Mouse (Mus musculus) spleen, postnatal 4 days (tissue): ENCODE measurements at regions not wholly inside any gene's neighbourhood (a gene's known extent, or its start where the extent isn't known, plus 50 kb on each side); places are given as distances from the start of the nearest gene placed in this dataset.
"Not testable (repeated sequence)": the region's sequence is repeated elsewhere in the genome, so short reads cannot be mapped to it uniquely, and the experiment has no call there.

Experiments
- DNase-seq, 2 experiments: peaks; one replicate each; pipeline ENCODE4 v3.0.0; 2022; ENCODE audit warnings: low spot score in 2 of 2

DNA sequence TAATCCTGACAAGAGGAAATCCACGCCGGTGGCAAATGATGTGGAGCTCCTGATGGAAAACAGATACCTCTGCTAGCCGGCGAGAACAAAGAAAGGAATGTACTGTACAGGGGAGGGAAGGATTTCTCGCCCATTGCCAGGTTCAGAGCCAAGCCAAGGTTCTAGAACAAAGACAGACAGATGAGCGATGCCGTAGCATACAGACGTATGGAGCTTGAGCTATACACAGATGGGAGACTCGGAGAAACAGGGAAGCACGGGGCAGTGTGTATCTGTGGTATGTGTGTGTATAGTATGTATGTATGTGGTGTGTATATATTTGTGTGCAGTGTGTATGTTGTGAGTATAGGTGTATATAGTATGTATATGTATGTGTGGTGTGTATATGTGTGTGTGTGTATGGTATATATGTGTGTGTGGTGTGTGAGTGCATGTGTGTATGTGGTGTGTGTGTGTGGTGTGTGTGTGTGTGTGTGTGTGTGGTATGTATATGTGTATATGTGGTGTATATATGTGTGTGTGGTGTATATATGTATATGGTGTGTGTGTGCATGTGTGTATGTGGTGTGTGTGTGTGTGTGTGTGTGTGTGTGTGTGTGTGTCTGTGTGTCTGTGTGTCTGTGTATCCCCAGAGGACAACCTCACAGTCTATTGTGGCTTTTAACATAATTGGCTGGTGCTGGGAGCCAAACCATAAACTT lies 140.6 kb downstream of the Cand1 start:
- no peak for DNase-seq

DNA sequence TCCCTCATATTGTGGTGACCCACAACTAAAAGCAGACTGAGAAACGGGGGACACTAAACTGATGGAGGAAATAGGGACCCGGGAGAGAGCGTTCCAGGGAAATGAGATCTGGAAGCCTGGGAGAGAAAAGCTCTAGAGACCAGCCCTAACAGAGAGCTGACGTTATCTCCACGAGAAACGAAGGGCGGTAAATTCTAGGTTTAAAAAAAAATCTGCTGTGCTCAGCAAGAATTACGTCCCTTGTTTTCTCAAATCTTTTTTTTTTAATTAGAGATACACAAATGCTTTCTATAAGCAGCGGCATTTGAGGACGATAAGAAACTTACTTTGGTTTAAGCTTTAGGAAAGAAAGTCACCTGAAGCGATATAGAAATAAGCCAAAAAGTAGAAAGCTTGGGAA lies 145.7 kb downstream of the Cand1 start:
- no peak for DNase-seq

DNA sequence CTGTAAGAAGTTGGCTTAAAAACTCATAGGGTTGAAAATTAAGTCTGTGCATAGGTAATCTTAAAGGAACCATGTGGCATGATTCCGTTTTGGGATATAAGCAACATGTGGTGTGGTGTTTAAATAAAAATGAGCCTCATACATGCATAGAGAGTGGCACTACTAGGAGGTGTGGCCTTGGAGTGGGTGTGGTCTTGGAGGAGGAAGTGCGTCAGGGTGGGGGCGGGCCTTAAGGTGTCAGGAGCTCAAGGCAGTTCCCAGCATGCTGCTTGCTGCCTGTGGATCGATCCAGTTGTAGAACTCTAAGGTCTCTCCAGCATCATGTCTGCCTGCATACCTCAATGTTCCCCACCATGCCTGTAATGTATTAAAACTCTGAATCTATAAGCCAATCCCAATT lies 152.0 kb downstream of the Cand1 start:
- DNase-seq, result no peak

GRCm38 (mm10) chr10:119087071-119087665 lies 152.7 kb downstream of the Cand1 start:
- DNase-seq, result no peak

- DNase-seq, result no peak
These were observed 153.4 kb downstream of the Cand1 start for GRCm38 (mm10) chr10:119086450-119086849.

GRCm38 (mm10) chr10:119083431-119083830 lies 156.4 kb downstream of the Cand1 start:
- no peak for DNase-seq

GRCm38 (mm10) chr10:119082861-119083260 lies 157.0 kb downstream of the Cand1 start:
- DNase-seq, result no peak

DNA sequence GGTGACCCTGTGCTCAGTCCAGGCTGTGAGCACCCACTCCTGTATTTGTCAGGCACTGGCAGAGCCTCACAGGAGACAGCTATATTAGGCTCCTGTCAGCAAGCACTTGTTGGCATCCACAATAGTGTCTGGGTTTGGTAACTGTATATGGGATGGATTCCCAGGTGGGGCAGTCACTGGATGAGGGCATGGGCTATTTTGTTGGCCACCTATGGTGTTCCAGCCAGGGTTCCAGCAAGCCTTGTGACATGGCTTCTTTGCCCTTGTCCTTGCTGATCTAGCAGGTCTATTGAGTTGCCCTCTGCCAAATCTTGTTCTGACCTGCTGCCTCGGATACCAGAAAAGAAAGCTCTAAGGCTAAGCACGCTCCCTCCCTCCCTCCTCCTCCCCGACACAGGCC lies 158.1 kb downstream of the Cand1 start:
- DNase-seq, result not testable (repeated sequence)

DNA sequence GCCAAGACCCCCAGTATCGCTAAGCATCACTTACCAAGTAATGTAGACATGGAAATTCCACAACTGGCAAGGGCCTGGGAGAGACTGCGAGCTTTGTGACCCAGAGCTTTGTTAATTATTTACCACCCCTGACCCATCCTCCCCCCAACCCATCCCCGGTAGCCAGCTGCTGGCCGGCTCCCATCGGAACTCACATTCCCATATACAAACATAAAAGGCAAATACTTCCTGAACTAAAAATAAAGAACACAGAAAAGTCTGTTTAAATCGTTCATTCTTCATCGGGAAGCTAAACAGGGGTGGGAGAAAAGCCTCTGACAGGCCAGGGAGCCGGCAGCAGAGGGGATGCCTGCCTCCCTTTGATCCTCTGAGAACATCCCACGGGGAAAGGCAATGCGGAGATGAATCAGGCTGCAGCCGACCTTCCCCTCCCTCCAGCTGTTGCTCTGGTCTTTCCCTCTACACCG lies 163.7 kb downstream of the Cand1 start:
- DNase-seq, result no peak

- DNase-seq, result no peak
These were observed 165.0 kb downstream of the Cand1 start for GRCm38 (mm10) chr10:119074887-119075286.

GRCm38 (mm10) chr10:119073991-119074390 lies 165.9 kb downstream of the Cand1 start:
- DNase-seq, result no peak

DNA sequence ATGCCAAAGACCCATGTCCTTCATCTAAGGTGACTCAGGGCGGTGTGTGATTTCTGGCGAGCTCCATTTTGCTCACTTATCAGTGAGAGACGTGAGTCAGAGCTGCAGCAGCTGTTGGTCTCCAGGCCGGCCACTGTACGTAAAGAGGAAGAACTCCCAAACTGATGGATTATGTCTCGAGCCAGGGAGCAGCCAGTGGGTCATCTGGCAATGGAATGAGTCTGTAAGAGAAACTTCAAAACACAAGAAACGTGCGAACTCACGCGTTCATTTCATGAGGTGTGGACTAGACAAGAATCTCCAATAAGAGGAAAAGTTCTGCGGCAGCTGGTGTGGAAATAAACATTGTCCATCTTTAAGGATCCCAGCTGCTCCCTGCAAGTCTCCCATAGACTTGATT lies 170.4 kb downstream of the Cand1 start:
- no peak for DNase-seq

GRCm38 (mm10) chr10:119067838-119068237 lies 172.0 kb downstream of the Cand1 start:
- no peak for DNase-seq

- DNase-seq, result no peak
These were observed 172.5 kb downstream of the Cand1 start for GRCm38 (mm10) chr10:119067366-119067765.

- DNase-seq, result peak; percentile 43 to 79
These were observed 173.9 kb downstream of the Cand1 start for GRCm38 (mm10) chr10:119065974-119066373.

DNA sequence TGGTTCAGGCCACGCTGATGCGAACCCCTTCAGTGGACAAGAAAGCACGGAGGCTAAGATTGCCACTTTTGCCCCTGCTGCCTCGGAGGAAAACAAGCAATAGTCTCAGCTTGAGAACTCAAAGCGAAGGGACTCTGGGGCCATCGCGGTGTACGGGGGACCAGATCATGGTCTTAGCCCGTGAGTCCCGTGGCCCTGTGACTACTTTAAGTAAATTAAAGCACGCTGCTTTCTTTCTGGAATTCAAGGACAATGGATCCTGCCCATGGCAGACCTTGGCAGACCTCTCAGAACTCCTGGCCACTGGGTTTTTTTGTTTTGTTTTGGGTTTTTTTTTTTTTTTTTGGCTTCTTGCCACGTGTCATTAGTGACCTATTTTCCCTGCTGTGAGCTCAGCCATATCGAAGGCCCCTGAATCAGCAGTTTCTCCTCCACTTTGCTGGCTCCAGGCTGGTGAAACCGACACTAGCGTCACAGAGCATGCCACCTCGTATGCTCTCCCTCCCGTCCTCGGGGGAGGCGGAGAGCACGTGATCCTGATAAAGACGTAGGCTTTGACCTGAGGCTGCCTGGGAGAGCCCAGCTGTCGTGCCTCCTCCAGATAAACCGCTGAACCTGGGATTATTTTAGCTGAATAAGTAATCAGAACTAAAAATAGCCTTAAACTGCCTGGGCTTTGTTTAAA lies 174.6 kb downstream of the Cand1 start:
- DNase-seq, result no peak

GRCm38 (mm10) chr10:119064218-119064617 lies 175.6 kb downstream of the Cand1 start:
- no peak for DNase-seq

GRCm38 (mm10) chr10:119063209-119063699 lies 176.6 kb downstream of the Cand1 start:
- no peak for DNase-seq

DNA sequence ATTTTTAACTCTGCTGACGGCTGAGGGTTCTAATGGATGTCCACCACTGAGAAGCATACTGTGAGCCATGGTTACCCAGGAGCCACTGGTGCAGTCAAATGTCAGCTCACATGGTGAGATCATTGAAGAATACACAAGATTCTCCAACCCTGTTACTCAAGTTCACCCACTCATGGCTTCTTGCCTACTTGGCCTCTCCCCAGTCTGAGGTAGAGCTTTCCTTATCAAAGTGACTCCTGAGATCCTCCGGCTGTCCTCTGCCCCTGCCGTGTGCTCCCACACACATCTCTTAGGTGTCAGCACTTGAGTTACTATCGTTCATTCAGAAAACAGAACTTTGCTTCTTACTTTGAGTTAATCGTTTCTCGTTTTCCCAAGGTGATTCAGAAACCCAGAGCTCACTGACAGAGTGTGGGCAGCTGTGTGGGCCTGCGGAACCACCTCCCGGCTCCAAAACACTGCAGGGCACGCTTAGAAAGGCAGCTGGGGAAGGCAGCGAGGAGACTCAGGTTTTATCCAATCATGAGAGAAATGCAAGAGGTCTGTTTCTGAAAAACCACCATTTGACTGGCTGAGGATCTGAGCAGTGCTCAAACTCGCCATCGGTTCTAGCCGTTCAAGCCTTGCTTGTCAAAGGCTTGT lies 177.8 kb downstream of the Cand1 start:
- DNase-seq, result no peak

DNA sequence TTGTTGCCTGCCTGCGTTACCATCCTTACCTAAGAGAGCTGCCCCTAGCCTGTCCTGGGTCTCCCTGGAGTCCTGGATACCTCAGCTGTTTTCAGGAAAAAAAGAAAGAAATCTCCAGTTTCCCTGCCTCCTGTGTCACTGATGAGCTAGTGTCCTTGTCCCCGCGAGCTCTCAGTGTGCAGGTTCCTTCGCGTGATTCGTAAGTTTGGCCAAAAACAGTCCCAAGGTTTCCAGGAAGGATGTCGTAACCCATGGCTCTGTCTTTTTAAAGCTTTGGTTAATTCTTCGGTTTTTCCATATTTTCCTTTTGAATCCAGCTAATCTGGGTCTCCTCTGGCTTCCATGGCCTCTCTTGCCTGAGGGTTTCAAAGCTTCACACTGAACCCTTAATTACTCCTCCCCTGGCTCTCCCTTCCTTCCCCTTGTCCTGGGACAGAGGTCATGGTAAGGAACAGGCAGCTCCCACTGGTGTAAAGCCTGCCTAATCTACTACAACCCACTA lies 178.5 kb downstream of the Cand1 start:
- no peak for DNase-seq

DNA sequence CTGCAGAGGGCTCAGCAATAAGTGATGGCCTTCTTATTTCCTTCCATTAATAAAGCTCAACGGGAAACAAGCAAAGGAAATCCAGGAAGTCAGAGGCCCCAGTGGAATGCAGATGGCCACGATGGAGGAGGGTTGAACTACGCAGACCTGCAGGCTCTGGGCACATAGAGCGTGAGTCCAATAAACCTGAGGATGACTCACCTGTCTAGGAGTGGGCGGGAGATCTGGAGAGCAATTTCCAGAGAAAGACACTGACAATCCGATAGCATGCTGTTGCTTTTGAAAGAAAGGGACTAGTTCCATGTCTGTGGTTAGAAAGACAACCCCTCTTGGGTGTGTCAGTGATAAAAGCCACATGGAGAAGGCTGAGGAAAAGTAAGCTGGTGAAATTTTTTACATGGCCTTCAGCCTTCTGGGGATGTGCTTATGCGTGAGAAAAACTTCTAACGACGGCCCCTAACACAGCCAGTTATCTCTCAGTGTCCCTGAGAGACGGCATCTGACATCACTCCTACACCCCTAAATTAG lies 181.3 kb downstream of the Cand1 start:
- DNase-seq, result no peak
